Mouse (Mus musculus) forebrain, embryonic 16.5 days (tissue): ENCODE results near the gene Gldc. TPM values are rescaled to one million over a fixed set of nuclear protein-coding genes. Genes with fewer than 3 reads are reported as not detected.
A peak's percentile ranks its signal among the peaks of the same experiment; 100 is the strongest.

ENCODE experiments used
- ATAC-seq: fragments of 200-750 bp; cut with Nextera tagmentation; 2 replicates; pipeline ENCODE4 v1.8.0; 2017; ENCODE audit warnings: mild to moderate bottlenecking, moderate library complexity
- H3K27ac ChIP-seq: fragments of 300-500 bp; sonication (generic); 2 replicates; pipeline ENCODE4 v1.5.1; 2014; ENCODE audit warnings: low read length, control low read depth
- H3K27me3 ChIP-seq: fragments of 300-500 bp; sonication (generic); replicated peaks from 2 replicates; pipeline ENCODE4 v1.6.1; 2014; ENCODE audit warnings: low read length; ENCODE audit not compliant: control insufficient read depth, insufficient read depth
- H3K36me3 ChIP-seq: fragments of 300-500 bp; sonication (generic); 2 replicates; pipeline ENCODE4 v1.6.1; 2014; ENCODE audit not compliant: control insufficient read depth, insufficient read depth
- H3K4me1 ChIP-seq: fragments of 300-500 bp; sonication (generic); replicated peaks from 2 replicates; pipeline ENCODE4 v1.6.1; 2014; ENCODE audit warnings: low read length; ENCODE audit not compliant: control insufficient read depth, insufficient read depth
- H3K4me2 ChIP-seq: fragments of 300-500 bp; sonication (generic); 2 replicates; pipeline ENCODE4 v1.6.1; 2014; ENCODE audit warnings: mild to moderate bottlenecking, low read length, control low read depth
- H3K4me3 ChIP-seq: fragments of 300-500 bp; sonication (generic); replicated peaks from 2 replicates; pipeline ENCODE4 v1.5.1; 2014; ENCODE audit warnings: mild to moderate bottlenecking, low read length, control low read depth
- H3K9ac ChIP-seq: fragments of 300-500 bp; sonication (generic); replicated peaks from 2 replicates; pipeline ENCODE4 v1.6.1; 2014; ENCODE audit warnings: low read depth, low read length, control low read depth
- H3K9me3 ChIP-seq: fragments of 300-500 bp; sonication (generic); 2 replicates; pipeline ENCODE4 v1.6.1; 2016; ENCODE audit warnings: low read length; ENCODE audit not compliant: control insufficient read depth
- WGBS: fragments of 180-500 bp; shearing (Covaris S2); extraction: QIAGEN DNeasy Blood & Tissue Kit; methylation state at CpG from one replicate; pipeline ENCODE4 v1.1.7; 2014; 5-methylcytosine and 5-hydroxymethylcytosine counted together
- polyA plus RNA-seq: library from polyadenylated mRNA; unstranded; fragments of >200 nt; fragmentation: Nextera tagmentation; extraction: Ambion mirVana; gene quantifications from 2 replicates; pipeline ENCODE4 v1.2.1, GENCODE M21; 2015

The Gldc gene
- polyA plus RNA-seq, 1 experiment from 2014 or later, result 10.9 TPM

GRCm38 (mm10) chr19:30147306-30147705 is 27.9 kb downstream of the Gldc start:
- H3K4me2 ChIP-seq, result no peak overlapping the region

GRCm38 (mm10) chr19:30146761-30147160 is 28.5 kb downstream of the Gldc start:
- Histone ChIP-seq H3K9me3 (no peaks in the 10 kb centered on the region), H3K27me3 (no peaks in the 10 kb centered on the region), H3K36me3 (no peaks in the 10 kb centered on the region), H3K4me2 (no peak overlapping the region), H3K27ac (no peak overlapping the region), H3K9ac (no peak overlapping the region), H3K4me3 (no peak overlapping the region), H3K4me1 (no peaks in the 10 kb centered on the region)
- WGBS, result 65% methylated on average over 6 of the region's 6 CpGs
- no peak for ATAC-seq

More at GRCm38 (mm10) chr19:30147306-30147705, 27.9 kb downstream of the Gldc start:
- no peak overlapping the region for H3K4me3 ChIP-seq
- H3K4me1 ChIP-seq, result no peaks in the 10 kb centered on the region
- H3K9me3 ChIP-seq, result no peaks in the 10 kb centered on the region
- H3K27ac ChIP-seq, result no peak overlapping the region
- H3K36me3 ChIP-seq, result no peaks in the 10 kb centered on the region
- 87% methylated on average over 4 of the region's 4 CpGs for WGBS
- H3K9ac ChIP-seq, result no peak overlapping the region
- ATAC-seq, result no peak
- H3K27me3 ChIP-seq, result no peaks in the 10 kb centered on the region

GRCm38 (mm10) chr19:30145106-30145505 is 30.1 kb downstream of the Gldc start:
- Histone ChIP-seq H3K36me3 (no peaks in the 10 kb centered on the region), H3K4me1 (no peaks in the 10 kb centered on the region), H3K4me2 (no peak overlapping the region), H3K27ac (no peak overlapping the region), H3K9me3 (no peaks in the 10 kb centered on the region), H3K27me3 (no peaks in the 10 kb centered on the region), H3K4me3 (no peak overlapping the region), H3K9ac (no peak overlapping the region)
- ATAC-seq, result no peak
- WGBS, result 99% methylated on average over 4 of the region's 4 CpGs

- H3K4me3 ChIP-seq, result no peak overlapping the region
- no peak overlapping the region for H3K27ac ChIP-seq
- no peak overlapping the region for H3K4me2 ChIP-seq
- ATAC-seq, result no peak
- no peak overlapping the region for H3K9ac ChIP-seq
- no peaks in the 10 kb centered on the region for H3K27me3 ChIP-seq
- 97% methylated on average over 1 of the region's 1 CpGs for WGBS
- no peaks in the 10 kb centered on the region for H3K36me3 ChIP-seq
- H3K9me3 ChIP-seq, result no peaks in the 10 kb centered on the region
- H3K4me1 ChIP-seq, result no peaks in the 10 kb centered on the region
Observed at GRCm38 (mm10) chr19:30136308-30136707, 38.9 kb downstream of the Gldc start.

GRCm38 (mm10) chr19:30128177-30128576 is 47.1 kb downstream of the Gldc start:
- no peak overlapping the region for H3K27ac ChIP-seq
- no peak overlapping the region for H3K4me3 ChIP-seq
- H3K36me3 ChIP-seq, result no peaks in the 10 kb centered on the region
- no peaks in the 10 kb centered on the region for H3K27me3 ChIP-seq
- no peak overlapping the region for H3K4me2 ChIP-seq
- ATAC-seq, result peak; percentile 72
- H3K4me1 ChIP-seq, result peaks cover 6% of the 10 kb centered on the region; the same call in 1 of the 2 replicates
- H3K9me3 ChIP-seq, result no peaks in the 10 kb centered on the region
- no peak overlapping the region for H3K9ac ChIP-seq
- 76% methylated on average over 4 of the region's 4 CpGs for WGBS

GRCm38 (mm10) chr19:30125670-30126059 is 49.6 kb downstream of the Gldc start:
- Histone ChIP-seq H3K27ac (no peak overlapping the region), H3K4me1 (peaks cover 6% of the 10 kb centered on the region; the same call in 1 of the 2 replicates), H3K4me2 (no peak overlapping the region), H3K36me3 (no peaks in the 10 kb centered on the region), H3K9me3 (no peaks in the 10 kb centered on the region), H3K9ac (no peak overlapping the region), H3K4me3 (no peak overlapping the region), H3K27me3 (no peaks in the 10 kb centered on the region)
- ATAC-seq, result no peak
- 66% methylated on average over 7 of the region's 7 CpGs for WGBS

GRCm38 (mm10) chr19:30124999-30125669 is 50.1 kb downstream of the Gldc start:
- no peak overlapping the region for H3K9ac ChIP-seq
- WGBS, result 29% methylated on average over 7 of the region's 7 CpGs

GRCm38 (mm10) chr19:30118344-30119312 is 56.6 kb downstream of the Gldc start:
- H3K9me3 ChIP-seq, result no peaks in the 10 kb centered on the region
- no peak overlapping the region; the same call in none of the 2 replicates for H3K9ac ChIP-seq
- H3K4me3 ChIP-seq, result no peak overlapping the region
- no peaks in the 10 kb centered on the region for H3K27me3 ChIP-seq
- peaks cover 24% of the 10 kb centered on the region for H3K4me1 ChIP-seq
- peak; percentile 27 for ATAC-seq
- 81% methylated on average over 17 of the region's 17 CpGs for WGBS
- H3K27ac ChIP-seq, result peak overlapping the region; percentile 86
- H3K36me3 ChIP-seq, result no peaks in the 10 kb centered on the region
- peak overlapping the region; percentile 33; the same call in 1 of the 2 replicates for H3K4me2 ChIP-seq

More at GRCm38 (mm10) chr19:30124999-30125669, 50.1 kb downstream of the Gldc start:
- Histone ChIP-seq H3K4me1 (peaks cover 6% of the 10 kb centered on the region; the same call in 1 of the 2 replicates), H3K27me3 (no peaks in the 10 kb centered on the region), H3K36me3 (no peaks in the 10 kb centered on the region), H3K27ac (no peak overlapping the region), H3K4me3 (no peak overlapping the region), H3K9me3 (no peaks in the 10 kb centered on the region), H3K4me2 (no peak overlapping the region)
- ATAC-seq, result peak; percentile 52

- peak overlapping the region; percentile 33 for H3K4me2 ChIP-seq
- no peaks in the 10 kb centered on the region for H3K36me3 ChIP-seq
- peak overlapping the region; percentile 86 for H3K27ac ChIP-seq
- H3K4me3 ChIP-seq, result no peak overlapping the region
- ATAC-seq, result peak; percentile 91
- no peak overlapping the region; the same call in 1 of the 2 replicates for H3K9ac ChIP-seq
- WGBS, result 24% methylated on average over 9 of the region's 9 CpGs
- H3K4me1 ChIP-seq, result peaks cover 24% of the 10 kb centered on the region
- H3K9me3 ChIP-seq, result no peaks in the 10 kb centered on the region
- H3K27me3 ChIP-seq, result no peaks in the 10 kb centered on the region
Observed at GRCm38 (mm10) chr19:30117775-30118174, 57.5 kb downstream of the Gldc start.
